Mouse (Mus musculus) forebrain, embryonic 16.5 days (tissue): ENCODE data around the gene Notch1. TPM values are rescaled to one million over a fixed set of nuclear protein-coding genes. Genes with fewer than 3 reads are reported as not detected.
A peak's percentile ranks its signal among the peaks of the same experiment; 100 is the strongest.

Source experiments
- ATAC-seq: fragments of 200-750 bp; cut with Nextera tagmentation; 2 replicates; pipeline ENCODE4 v1.8.0; 2017; ENCODE audit warnings: mild to moderate bottlenecking, moderate library complexity
- H3K27ac ChIP-seq: fragments of 300-500 bp; sonication (generic); 2 replicates; pipeline ENCODE4 v1.5.1; 2014; ENCODE audit warnings: low read length, control low read depth
- H3K27me3 ChIP-seq: fragments of 300-500 bp; sonication (generic); replicated peaks from 2 replicates; pipeline ENCODE4 v1.6.1; 2014; ENCODE audit warnings: low read length; ENCODE audit not compliant: control insufficient read depth, insufficient read depth
- H3K36me3 ChIP-seq: fragments of 300-500 bp; sonication (generic); 2 replicates; pipeline ENCODE4 v1.6.1; 2014; ENCODE audit not compliant: control insufficient read depth, insufficient read depth
- H3K4me1 ChIP-seq: fragments of 300-500 bp; sonication (generic); replicated peaks from 2 replicates; pipeline ENCODE4 v1.6.1; 2014; ENCODE audit warnings: low read length; ENCODE audit not compliant: control insufficient read depth, insufficient read depth
- H3K4me2 ChIP-seq: fragments of 300-500 bp; sonication (generic); 2 replicates; pipeline ENCODE4 v1.6.1; 2014; ENCODE audit warnings: mild to moderate bottlenecking, low read length, control low read depth
- H3K4me3 ChIP-seq: fragments of 300-500 bp; sonication (generic); replicated peaks from 2 replicates; pipeline ENCODE4 v1.5.1; 2014; ENCODE audit warnings: mild to moderate bottlenecking, low read length, control low read depth
- H3K9ac ChIP-seq: fragments of 300-500 bp; sonication (generic); replicated peaks from 2 replicates; pipeline ENCODE4 v1.6.1; 2014; ENCODE audit warnings: low read depth, low read length, control low read depth
- H3K9me3 ChIP-seq: fragments of 300-500 bp; sonication (generic); 2 replicates; pipeline ENCODE4 v1.6.1; 2016; ENCODE audit warnings: low read length; ENCODE audit not compliant: control insufficient read depth
- WGBS: fragments of 180-500 bp; shearing (Covaris S2); extraction: QIAGEN DNeasy Blood & Tissue Kit; methylation state at CpG from one replicate; pipeline ENCODE4 v1.1.7; 2014; 5-methylcytosine and 5-hydroxymethylcytosine counted together
- polyA plus RNA-seq: library from polyadenylated mRNA; unstranded; fragments of >200 nt; fragmentation: Nextera tagmentation; extraction: Ambion mirVana; gene quantifications from 2 replicates; pipeline ENCODE4 v1.2.1, GENCODE M21; 2015

The Notch1 gene
- polyA plus RNA-seq, 1 experiment from 2014 or later: 20.2 TPM

GRCm38 (mm10) chr2:26470967-26471366 is 45.5 kb downstream of the Notch1 start:
- Histone ChIP-seq H3K4me3 (no peak overlapping the region), H3K4me2 (no peak overlapping the region), H3K9ac (no peak overlapping the region), H3K27ac (no peak overlapping the region; the same call in 1 of the 2 replicates), H3K4me1 (peaks cover 14% of the 10 kb centered on the region), H3K36me3 (peaks cover 3% of the 10 kb centered on the region; the same call in 1 of the 2 replicates), H3K9me3 (no peaks in the 10 kb centered on the region), H3K27me3 (no peaks in the 10 kb centered on the region)
- 84% methylated on average over 17 of the region's 17 CpGs for WGBS
- ATAC-seq: no peak

DNA sequence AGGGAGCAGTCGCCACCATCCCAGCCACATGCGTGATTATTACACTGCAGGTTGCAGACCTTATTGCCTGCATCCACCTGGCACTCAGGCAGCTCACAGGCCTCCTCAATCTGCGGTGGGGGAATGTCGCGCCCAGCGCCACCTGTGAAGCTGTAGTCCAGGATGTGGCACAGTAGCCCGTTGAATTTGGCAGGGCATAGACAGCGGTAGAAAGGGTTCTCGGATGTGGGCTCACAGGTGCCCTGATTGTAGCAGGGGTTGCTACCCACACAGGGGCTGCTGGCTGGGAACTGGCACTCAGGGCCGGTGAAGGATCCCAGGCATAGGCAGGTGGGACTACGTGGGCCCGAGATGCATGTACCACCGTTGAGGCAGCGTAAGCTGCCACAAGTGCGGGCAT is 48.1 kb downstream of the Notch1 start:
- WGBS: 96% methylated on average over 15 of the region's 15 CpGs
- Histone ChIP-seq H3K27ac (no peak overlapping the region), H3K9ac (no peak overlapping the region), H3K4me1 (peaks cover 7% of the 10 kb centered on the region; the same call in 1 of the 2 replicates), H3K36me3 (peaks cover 3% of the 10 kb centered on the region; the same call in 1 of the 2 replicates), H3K27me3 (no peaks in the 10 kb centered on the region), H3K4me3 (no peak overlapping the region), H3K9me3 (no peaks in the 10 kb centered on the region), H3K4me2 (no peak overlapping the region)
- ATAC-seq: no peak

- Histone ChIP-seq H3K4me1 (no peaks in the 10 kb centered on the region), H3K36me3 (peaks cover 2% of the 10 kb centered on the region), H3K27me3 (no peaks in the 10 kb centered on the region), H3K27ac (no peak overlapping the region), H3K9ac (no peak overlapping the region), H3K4me2 (no peak overlapping the region), H3K9me3 (no peaks in the 10 kb centered on the region), H3K4me3 (no peak overlapping the region)
- no peak for ATAC-seq
- WGBS: 95% methylated on average over 6 of the region's 6 CpGs
Measured at GRCm38 (mm10) chr2:26463412-26463811, 53.1 kb downstream of the Notch1 start.

GRCm38 (mm10) chr2:26462980-26463379 is 53.5 kb downstream of the Notch1 start:
- no peak overlapping the region for H3K27ac ChIP-seq
- H3K4me3 ChIP-seq: no peak overlapping the region
- no peak overlapping the region for H3K9ac ChIP-seq
- H3K4me1 ChIP-seq: no peaks in the 10 kb centered on the region
- no peak overlapping the region for H3K4me2 ChIP-seq
- ATAC-seq: no peak
- peaks cover 2% of the 10 kb centered on the region for H3K36me3 ChIP-seq
- no peaks in the 10 kb centered on the region for H3K27me3 ChIP-seq
- WGBS: 87% methylated on average over 3 of the region's 3 CpGs
- no peaks in the 10 kb centered on the region for H3K9me3 ChIP-seq

DNA sequence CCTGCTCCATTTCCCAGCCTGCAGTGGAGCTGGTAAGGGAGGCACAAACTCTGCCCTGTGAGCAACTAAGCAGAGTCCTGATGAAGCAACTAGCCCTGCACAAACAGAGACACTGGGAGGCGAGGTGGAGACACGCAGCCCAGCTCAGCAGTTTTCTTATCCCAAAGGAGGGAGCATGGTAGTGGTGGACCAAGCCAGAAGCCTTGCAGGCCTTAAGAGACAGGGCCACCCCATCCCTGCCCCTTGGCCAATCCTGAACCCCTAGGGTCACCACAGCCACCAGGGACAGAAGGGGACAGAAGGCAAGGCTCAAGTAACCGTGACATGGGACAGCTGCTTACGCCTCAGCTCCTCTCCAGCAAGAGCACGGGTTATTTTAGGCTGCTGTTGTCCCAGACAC is 54.8 kb downstream of the Notch1 start:
- no peaks in the 10 kb centered on the region for H3K9me3 ChIP-seq
- no peak overlapping the region for H3K4me2 ChIP-seq
- ATAC-seq: no peak
- H3K4me1 ChIP-seq: no peaks in the 10 kb centered on the region
- H3K4me3 ChIP-seq: no peak overlapping the region
- 0 out of 2 replicates have a peak overlapping the region, but pooled peaks have one; percentile 12 for H3K9ac ChIP-seq
- H3K27me3 ChIP-seq: no peaks in the 10 kb centered on the region
- H3K36me3 ChIP-seq: peaks cover 2% of the 10 kb centered on the region
- no peak overlapping the region for H3K27ac ChIP-seq
- WGBS: 89% methylated on average over 5 of the region's 5 CpGs

GRCm38 (mm10) chr2:26460837-26461236 is 55.6 kb downstream of the Notch1 start:
- H3K9ac ChIP-seq: no peak overlapping the region
- 87% methylated on average over 13 of the region's 13 CpGs for WGBS
- no peaks in the 10 kb centered on the region for H3K9me3 ChIP-seq
- ATAC-seq: no peak
- no peak overlapping the region for H3K27ac ChIP-seq
- H3K27me3 ChIP-seq: no peaks in the 10 kb centered on the region
- no peak overlapping the region for H3K4me3 ChIP-seq
- no peak overlapping the region for H3K4me2 ChIP-seq
- no peaks in the 10 kb centered on the region for H3K4me1 ChIP-seq
- peaks cover 2% of the 10 kb centered on the region for H3K36me3 ChIP-seq

- Histone ChIP-seq H3K4me3 (no peak overlapping the region), H3K9ac (no peak overlapping the region), H3K36me3 (peaks cover 2% of the 10 kb centered on the region), H3K27me3 (no peaks in the 10 kb centered on the region), H3K4me1 (no peaks in the 10 kb centered on the region), H3K9me3 (no peaks in the 10 kb centered on the region), H3K27ac (no peak overlapping the region), H3K4me2 (no peak overlapping the region)
- 82% methylated on average over 16 of the region's 16 CpGs for WGBS
- ATAC-seq: no peak
Measured at GRCm38 (mm10) chr2:26460097-26460646, 56.3 kb downstream of the Notch1 start.

GRCm38 (mm10) chr2:26459478-26459877 is 57.0 kb downstream of the Notch1 start:
- 39% methylated on average over 6 of the region's 6 CpGs for WGBS
- H3K36me3 ChIP-seq: peaks cover 2% of the 10 kb centered on the region

GRCm38 (mm10) chr2:26458402-26459124 is 57.9 kb downstream of the Notch1 start:
- 48% methylated on average over 7 of the region's 7 CpGs for WGBS
- H3K4me1 ChIP-seq: peaks cover 2% of the 10 kb centered on the region
- no peak overlapping the region for H3K4me2 ChIP-seq
- H3K27ac ChIP-seq: no peak overlapping the region
- H3K9ac ChIP-seq: no peak overlapping the region
- H3K36me3 ChIP-seq: peaks cover 2% of the 10 kb centered on the region
- ATAC-seq: no peak
- H3K27me3 ChIP-seq: no peaks in the 10 kb centered on the region
- H3K9me3 ChIP-seq: no peaks in the 10 kb centered on the region
- no peak overlapping the region for H3K4me3 ChIP-seq

More at GRCm38 (mm10) chr2:26459478-26459877, 57.0 kb downstream of the Notch1 start:
- H3K9me3 ChIP-seq: no peaks in the 10 kb centered on the region
- no peak overlapping the region for H3K9ac ChIP-seq
- no peak for ATAC-seq
- H3K4me1 ChIP-seq: no peaks in the 10 kb centered on the region
- no peak overlapping the region for H3K27ac ChIP-seq
- no peak overlapping the region for H3K4me2 ChIP-seq
- no peaks in the 10 kb centered on the region for H3K27me3 ChIP-seq
- no peak overlapping the region for H3K4me3 ChIP-seq
